Mouse (Mus musculus) lung, embryonic 15.5 days (tissue): ENCODE results near the gene A830018L16Rik. TPM values are rescaled to one million over a fixed set of nuclear protein-coding genes. Genes with fewer than 3 reads are reported as not detected.
A peak's percentile ranks its signal among the peaks of the same experiment; 100 is the strongest.
"Not testable (repeated sequence)": the region's sequence is repeated elsewhere in the genome, so short reads cannot be mapped to it uniquely, and the experiment has no call there.

Experiments
- ATAC-seq: fragments of 200-750 bp; cut with Nextera tagmentation; 2 replicates; pipeline ENCODE4 v1.8.0; 2017; ENCODE audit warnings: moderate number of reproducible peaks, borderline replicate concordance; ENCODE audit not compliant: low FRiP score, low TSS enrichment; ENCODE audit errors: extremely low read depth
- H3K27ac ChIP-seq: fragments of 300-500 bp; sonication (generic); 2 replicates; pipeline ENCODE4 v1.5.1; 2015; ENCODE audit warnings: moderate library complexity, mild to moderate bottlenecking, inconsistent platforms
- H3K27me3 ChIP-seq: fragments of 300-500 bp; sonication (generic); 2 replicates; pipeline ENCODE4 v1.6.1; 2015; ENCODE audit warnings: inconsistent platforms
- H3K36me3 ChIP-seq: fragments of 300-500 bp; sonication (generic); 2 replicates; pipeline ENCODE4 v1.6.1; 2015; ENCODE audit warnings: inconsistent platforms
- H3K4me1 ChIP-seq: fragments of 300-500 bp; sonication (generic); 2 replicates; pipeline ENCODE4 v1.6.1; 2015; ENCODE audit warnings: inconsistent platforms
- H3K4me2 ChIP-seq: fragments of 300-500 bp; sonication (generic); 2 replicates; pipeline ENCODE4 v1.6.1; 2015; ENCODE audit warnings: inconsistent platforms, mild to moderate bottlenecking, moderate library complexity
- H3K4me3 ChIP-seq: fragments of 300-500 bp; sonication (generic); 2 replicates; pipeline ENCODE4 v1.5.1; 2015; ENCODE audit warnings: mild to moderate bottlenecking, inconsistent platforms
- H3K9ac ChIP-seq: fragments of 300-500 bp; sonication (generic); 2 replicates; pipeline ENCODE4 v1.6.1; 2015; ENCODE audit warnings: inconsistent platforms
- H3K9me3 ChIP-seq: fragments of 300-500 bp; sonication (generic); 2 replicates; pipeline ENCODE4 v1.6.1; 2016; ENCODE audit warnings: inconsistent platforms
- WGBS: fragments of 180-500 bp; shearing (Covaris S2); methylation state at CpG from one replicate; pipeline ENCODE4 v1.1.7; 2015; 5-methylcytosine and 5-hydroxymethylcytosine counted together
- polyA plus RNA-seq: library from polyadenylated mRNA; unstranded; fragments of >200 nt; fragmentation: Nextera tagmentation; extraction: Ambion mirVana; gene quantifications from 2 replicates; pipeline ENCODE4 v1.2.1, GENCODE M21; 2015

A830018L16Rik gene
- polyA plus RNA-seq, 1 experiment from 2014 or later = 0.77 TPM

- no peak overlapping the region for H3K4me2 ChIP-seq
- no peaks in the 10 kb centered on the region for H3K27me3 ChIP-seq
- 0 out of 2 replicates have a peak overlapping the region, but pooled peaks have one; percentile 24 for H3K27ac ChIP-seq
- no peak for ATAC-seq
- H3K36me3 ChIP-seq = no peaks in the 10 kb centered on the region
- no peak overlapping the region for H3K9ac ChIP-seq
- H3K4me1 ChIP-seq = no peaks in the 10 kb centered on the region
- no peak overlapping the region for H3K4me3 ChIP-seq
- H3K9me3 ChIP-seq = no peaks in the 10 kb centered on the region
Observed at GRCm38 (mm10) chr1:12009551-12009846, 595.6 kb downstream of the A830018L16Rik start.

- Histone ChIP-seq H3K36me3 (no peaks in the 10 kb centered on the region), H3K4me1 (no peaks in the 10 kb centered on the region), H3K27me3 (no peaks in the 10 kb centered on the region), H3K9me3 (no peaks in the 10 kb centered on the region), H3K9ac (no peak overlapping the region), H3K4me2 (no peak overlapping the region), H3K27ac (no peak overlapping the region), H3K4me3 (no peak overlapping the region)
- no peak for ATAC-seq
- WGBS = 71% methylated on average over 1 of the region's 1 CpGs
Observed at GRCm38 (mm10) chr1:12010607-12011006, 596.7 kb downstream of the A830018L16Rik start.

- not testable (repeated sequence) for H3K9ac ChIP-seq, H3K27me3 ChIP-seq, ATAC-seq, H3K27ac ChIP-seq, H3K4me1 ChIP-seq, H3K4me3 ChIP-seq, H3K36me3 ChIP-seq, H3K4me2 ChIP-seq, H3K9me3 ChIP-seq
- 88% methylated on average over 5 of the region's 5 CpGs for WGBS
Observed at GRCm38 (mm10) chr1:12020646-12021045, 606.7 kb downstream of the A830018L16Rik start.
